Mouse (Mus musculus): ENCODE data around the gene Mcfd2. TPM values are rescaled to one million over a fixed set of nuclear protein-coding genes. Genes with fewer than 3 reads are reported as not detected.

The Mcfd2 gene
- polyA plus RNA-seq, 1 experiment from 2014 or later = 53.8 TPM

- Histone ChIP-seq H3K9ac (replicated peaks) (no peak overlapping the region), H3K4me3 (no peak overlapping the region), H3K27ac (replicated peaks) (no peak overlapping the region), H3K36me3 (no peaks in the 10 kb centered on the region), H3K9me3 (no peaks in the 10 kb centered on the region), H3K27me3 (peaks cover 13% of the 10 kb centered on the region), H3K4me1 (peaks cover 18% of the 10 kb centered on the region), H3K4me2 (replicated peaks) (no peak overlapping the region)
- ATAC-seq (replicated peaks) = no peak
- WGBS = 60% methylated on average over 8 of the region's 8 CpGs
These were observed 20.9 kb upstream of the Mcfd2 start for GRCm38 (mm10) chr17:87286481-87287143.

- WGBS = 78% methylated on average over 23 of the region's 23 CpGs
- ATAC-seq (replicated peaks) = no peak
- Histone ChIP-seq H3K4me1 (peaks cover 23% of the 10 kb centered on the region), H3K27me3 (peaks cover 13% of the 10 kb centered on the region), H3K9ac (replicated peaks) (no peak overlapping the region), H3K4me2 (replicated peaks) (no peak overlapping the region), H3K27ac (replicated peaks) (no peak overlapping the region), H3K9me3 (no peaks in the 10 kb centered on the region), H3K4me3 (no peak overlapping the region), H3K36me3 (no peaks in the 10 kb centered on the region)
These were observed 20.2 kb upstream of the Mcfd2 start for GRCm38 (mm10) chr17:87285731-87286465.

DNA sequence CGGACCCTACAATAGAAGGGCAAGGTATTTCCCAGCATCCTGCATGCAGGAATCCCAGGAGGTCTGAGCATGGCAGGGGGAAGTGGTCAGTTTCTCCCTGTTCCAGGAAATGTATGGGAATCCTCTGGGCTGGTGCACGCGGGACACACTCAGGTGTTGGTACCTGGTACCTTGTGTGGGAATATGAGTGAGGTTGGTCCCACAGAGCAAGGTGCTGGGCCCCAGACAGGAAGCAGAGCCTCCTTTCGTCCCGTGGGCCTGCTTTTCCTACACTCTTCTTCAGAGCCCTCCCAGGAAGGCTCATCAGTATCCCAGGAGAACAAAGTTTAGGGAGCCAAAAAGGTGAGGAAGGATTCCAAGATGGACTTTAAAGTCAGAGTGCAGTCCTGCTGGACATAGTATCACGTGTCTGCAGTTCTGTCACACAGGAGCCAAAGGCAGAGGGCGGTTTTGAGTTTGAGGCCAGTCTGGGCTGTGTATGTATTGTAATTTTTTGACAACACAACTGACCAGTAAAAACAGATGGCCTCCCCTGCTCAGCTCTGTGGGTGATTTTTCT is 18.8 kb upstream of the Mcfd2 start:
- H3K4me3 ChIP-seq = no peak overlapping the region
- peak overlapping the region; percentile 92; the same call in 1 of the 2 replicates for H3K4me2 ChIP-seq (replicated peaks)
- 58% methylated on average over 7 of the region's 7 CpGs for WGBS
- H3K36me3 ChIP-seq = no peaks in the 10 kb centered on the region
- no peak for ATAC-seq (replicated peaks)
- H3K4me1 ChIP-seq = peaks cover 23% of the 10 kb centered on the region
- H3K9ac ChIP-seq (replicated peaks) = no peak overlapping the region
- H3K27me3 ChIP-seq = peaks cover 13% of the 10 kb centered on the region
- H3K27ac ChIP-seq (replicated peaks) = no peak overlapping the region
- H3K9me3 ChIP-seq = no peaks in the 10 kb centered on the region

DNA sequence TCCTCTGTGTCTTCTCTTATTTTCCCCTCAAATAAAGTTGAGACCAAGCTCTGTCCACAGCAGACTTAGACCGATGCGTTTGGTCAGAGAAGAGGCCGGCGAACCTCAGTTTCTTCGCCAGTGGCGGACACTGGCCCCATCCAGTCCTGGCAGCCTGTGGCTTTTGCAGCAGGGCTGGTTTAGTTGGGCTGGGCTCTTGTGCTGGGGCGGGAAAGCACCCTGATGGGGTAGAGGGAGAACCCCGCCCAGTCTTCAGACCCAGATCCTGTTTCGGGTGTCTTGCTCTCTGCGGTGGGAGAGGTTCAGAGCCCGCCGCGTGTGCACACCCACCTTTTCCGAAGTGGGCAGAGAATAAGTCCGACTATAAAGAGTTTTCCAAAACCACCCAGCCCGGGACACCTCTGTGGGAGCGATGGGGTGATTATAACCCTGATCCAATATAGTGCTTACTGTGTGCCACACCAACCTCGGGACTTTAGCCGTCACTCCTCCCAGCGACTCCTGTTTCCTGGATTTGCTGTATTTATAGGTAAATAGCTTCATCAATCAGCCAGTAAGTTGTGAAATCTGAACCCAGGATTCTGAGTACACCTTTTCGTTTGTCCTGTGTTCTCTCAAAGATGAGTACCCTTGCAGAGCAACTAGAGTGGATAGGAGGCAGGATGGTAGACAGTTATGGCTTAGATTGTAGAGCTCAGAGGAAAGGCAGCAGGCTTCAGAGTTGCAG is 18.2 kb upstream of the Mcfd2 start:
- 6% methylated on average over 21 of the region's 21 CpGs for WGBS
- ATAC-seq (replicated peaks) = no peak
- peak overlapping the region; percentile 85; the same call in 1 of the 2 replicates for H3K9ac ChIP-seq (replicated peaks)
- H3K4me2 ChIP-seq (replicated peaks) = peak overlapping the region; percentile 92
- H3K9me3 ChIP-seq = no peaks in the 10 kb centered on the region
- no peak overlapping the region for H3K27ac ChIP-seq (replicated peaks)
- H3K4me3 ChIP-seq = peak overlapping the region; percentile 88
- H3K36me3 ChIP-seq = no peaks in the 10 kb centered on the region
- H3K4me1 ChIP-seq = peaks cover 23% of the 10 kb centered on the region
- H3K27me3 ChIP-seq = peaks cover 13% of the 10 kb centered on the region

DNA sequence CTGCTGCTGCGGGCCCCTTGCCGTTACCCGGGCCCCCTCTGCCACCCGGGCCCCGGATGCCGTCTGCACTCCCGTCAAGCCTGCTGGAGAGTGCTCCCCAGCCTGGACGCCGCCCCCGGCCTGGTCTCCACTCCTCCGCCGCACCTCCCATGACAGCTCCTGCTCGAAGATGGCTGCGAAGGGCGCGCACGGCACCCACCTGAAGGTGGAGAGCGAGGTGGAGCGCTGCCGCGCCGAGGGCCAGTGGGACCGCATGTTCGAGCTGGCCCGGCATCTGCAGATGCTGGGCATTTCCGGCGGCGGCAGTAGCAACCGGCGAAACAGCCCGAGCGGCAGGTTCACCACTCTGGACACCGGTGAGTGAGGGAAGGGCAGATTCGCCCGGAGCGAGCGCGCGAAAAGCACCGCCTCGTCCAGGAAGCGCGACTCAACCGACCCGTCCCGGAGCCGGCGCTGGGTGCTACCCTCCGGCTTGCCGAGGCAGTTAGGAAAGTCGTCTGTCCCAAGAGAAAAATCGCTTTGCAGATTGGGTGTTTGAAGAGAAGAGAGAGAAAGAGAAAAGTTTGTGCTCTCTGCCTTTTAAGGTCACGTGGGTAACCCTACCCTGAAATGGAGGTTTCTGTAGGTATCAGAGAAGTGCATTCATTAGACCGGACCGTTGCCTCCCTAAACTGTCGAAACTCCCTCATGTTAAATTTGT is 17.5 kb upstream of the Mcfd2 start:
- H3K36me3 ChIP-seq = no peaks in the 10 kb centered on the region
- H3K4me2 ChIP-seq (replicated peaks) = peak overlapping the region; percentile 92
- peaks cover 23% of the 10 kb centered on the region for H3K4me1 ChIP-seq
- H3K27me3 ChIP-seq = peaks cover 13% of the 10 kb centered on the region
- under 1% methylated on average over 56 of the region's 56 CpGs for WGBS
- H3K27ac ChIP-seq (replicated peaks) = peak overlapping the region; percentile 75; the same call in 1 of the 2 replicates
- H3K9ac ChIP-seq (replicated peaks) = peak overlapping the region; percentile 85
- peak overlapping the region; percentile 88 for H3K4me3 ChIP-seq
- no peaks in the 10 kb centered on the region for H3K9me3 ChIP-seq
- ATAC-seq (replicated peaks) = no peak; the same call in 1 of the 2 replicates

DNA sequence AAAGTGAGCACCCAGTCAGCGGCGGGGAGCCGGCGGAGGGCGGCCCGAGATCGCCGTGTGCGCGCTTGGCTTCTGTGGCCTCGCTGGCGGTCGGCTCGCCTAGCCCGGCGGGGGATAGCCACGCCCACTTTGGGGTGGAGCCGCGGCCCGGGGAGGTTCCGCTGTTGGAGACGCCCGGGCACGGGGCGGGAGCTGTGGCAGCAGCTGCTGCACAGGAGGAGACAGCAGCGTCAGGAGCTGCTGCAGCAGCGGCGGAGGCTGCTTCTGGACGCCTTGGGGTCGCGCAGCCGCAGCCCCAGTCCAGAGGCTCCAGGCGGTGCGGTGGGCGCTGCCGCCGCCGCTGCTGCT is 16.9 kb upstream of the Mcfd2 start, which contains the start of gene Ttc7:
Gene Ttc7 (plus strand): TSS at position 181 of the 348 bp plus-strand sequence.
- no peaks in the 10 kb centered on the region for H3K9me3 ChIP-seq
- peak within 1 kb of the TSS; percentile 92 for H3K4me2 ChIP-seq (replicated peaks)
- peak within 1 kb of the TSS; percentile 75 for H3K27ac ChIP-seq (replicated peaks)
- H3K4me1 ChIP-seq = peaks cover 20% of the 10 kb centered on the region
- H3K27me3 ChIP-seq = peaks cover 13% of the 10 kb centered on the region
- H3K36me3 ChIP-seq = no peaks in the 10 kb centered on the region
- H3K9ac ChIP-seq (replicated peaks) = peak within 1 kb of the TSS; percentile 85
- under 1% methylated on average over 38 of the region's 38 CpGs for WGBS
- peak within 1 kb of the TSS; percentile 88 for H3K4me3 ChIP-seq
- ATAC-seq (replicated peaks) = peak; percentile 95

- WGBS = under 1% methylated on average over 43 of the region's 44 CpGs
- peak; percentile 81 for ATAC-seq (replicated peaks)
- Histone ChIP-seq H3K9me3 (no peaks in the 10 kb centered on the region), H3K27ac (replicated peaks) (peak overlapping the region; percentile 75), H3K4me1 (peaks cover 20% of the 10 kb centered on the region), H3K4me3 (peak overlapping the region; percentile 88), H3K4me2 (replicated peaks) (peak overlapping the region; percentile 92), H3K9ac (replicated peaks) (peak overlapping the region; percentile 85), H3K27me3 (peaks cover 13% of the 10 kb centered on the region), H3K36me3 (no peaks in the 10 kb centered on the region)
These were observed 16.4 kb upstream of the Mcfd2 start for GRCm38 (mm10) chr17:87282007-87282705.

DNA sequence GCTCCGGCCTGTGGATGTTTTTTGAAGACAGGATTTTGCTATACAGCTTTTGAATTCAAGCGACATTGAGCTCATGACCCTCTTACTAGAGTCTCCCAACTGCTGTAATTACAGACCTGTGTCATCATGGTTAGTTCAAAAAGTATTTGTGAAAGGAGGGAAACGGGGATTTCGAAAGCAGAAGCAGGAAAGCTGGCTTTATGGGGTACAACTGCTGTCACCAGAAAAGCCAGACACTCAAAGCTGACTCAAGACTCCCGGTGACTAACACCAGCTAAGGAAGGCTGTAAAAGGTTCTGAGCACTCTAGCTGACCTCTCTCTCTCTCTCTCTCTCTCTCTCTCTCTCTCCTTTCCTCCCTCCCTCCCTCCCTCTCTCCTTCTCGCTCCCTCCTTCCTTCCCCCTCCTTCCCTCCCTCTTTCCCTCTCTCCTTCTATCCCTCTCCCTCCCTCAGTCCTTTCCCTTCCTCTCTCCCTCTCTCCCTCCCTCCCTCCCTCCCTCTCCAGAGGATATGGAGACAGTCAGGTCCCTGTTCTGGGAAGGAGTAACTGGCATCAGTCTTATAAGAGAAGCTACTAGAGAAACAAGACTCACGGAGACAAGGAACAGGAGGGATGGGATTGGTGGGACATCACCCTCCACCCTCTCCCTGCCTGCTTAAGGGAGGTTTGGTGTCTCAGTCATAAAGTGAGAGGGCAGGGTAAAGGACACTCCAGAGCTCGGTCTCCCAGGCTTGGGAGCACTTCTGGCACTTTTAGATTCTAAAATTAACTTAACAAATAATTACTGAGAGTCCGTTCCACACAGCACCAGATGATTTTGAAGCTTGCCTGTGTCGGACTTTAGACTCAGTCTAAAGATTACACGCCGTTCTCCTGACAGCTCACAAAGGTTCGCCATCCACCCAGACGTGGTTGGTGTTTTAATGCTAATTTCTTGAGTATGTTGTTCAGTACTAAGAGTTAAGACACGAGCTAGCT is 9.9 kb upstream of the Mcfd2 start:
- 59% methylated on average over 15 of the region's 15 CpGs for WGBS
- ATAC-seq (replicated peaks) = no peak
- Histone ChIP-seq H3K4me3 (no peak overlapping the region), H3K4me2 (replicated peaks) (no peak overlapping the region), H3K4me1 (no peaks in the 10 kb centered on the region), H3K9ac (replicated peaks) (no peak overlapping the region), H3K36me3 (no peaks in the 10 kb centered on the region), H3K27ac (replicated peaks) (peak overlapping the region; percentile 15; the same call in 1 of the 2 replicates), H3K27me3 (no peaks in the 10 kb centered on the region), H3K9me3 (no peaks in the 10 kb centered on the region)

- H3K4me3 ChIP-seq = no peak overlapping the region
- no peak overlapping the region for H3K4me2 ChIP-seq (replicated peaks)
- H3K4me1 ChIP-seq = peaks cover 14% of the 10 kb centered on the region
- no peak; the same call in 1 of the 2 replicates for ATAC-seq (replicated peaks)
- H3K9ac ChIP-seq (replicated peaks) = no peak overlapping the region
- WGBS = 46% methylated on average over 6 of the region's 6 CpGs
- no peaks in the 10 kb centered on the region for H3K27me3 ChIP-seq
- no peaks in the 10 kb centered on the region for H3K36me3 ChIP-seq
- H3K9me3 ChIP-seq = no peaks in the 10 kb centered on the region
- H3K27ac ChIP-seq (replicated peaks) = peak overlapping the region; percentile 42
These were observed 3.7 kb upstream of the Mcfd2 start for GRCm38 (mm10) chr17:87269454-87269853.

Measured in forebrain, embryonic 15.5 days (tissue).